ENCODE assay signal across 15 mouse cellular contexts in the genomic region with DNA sequence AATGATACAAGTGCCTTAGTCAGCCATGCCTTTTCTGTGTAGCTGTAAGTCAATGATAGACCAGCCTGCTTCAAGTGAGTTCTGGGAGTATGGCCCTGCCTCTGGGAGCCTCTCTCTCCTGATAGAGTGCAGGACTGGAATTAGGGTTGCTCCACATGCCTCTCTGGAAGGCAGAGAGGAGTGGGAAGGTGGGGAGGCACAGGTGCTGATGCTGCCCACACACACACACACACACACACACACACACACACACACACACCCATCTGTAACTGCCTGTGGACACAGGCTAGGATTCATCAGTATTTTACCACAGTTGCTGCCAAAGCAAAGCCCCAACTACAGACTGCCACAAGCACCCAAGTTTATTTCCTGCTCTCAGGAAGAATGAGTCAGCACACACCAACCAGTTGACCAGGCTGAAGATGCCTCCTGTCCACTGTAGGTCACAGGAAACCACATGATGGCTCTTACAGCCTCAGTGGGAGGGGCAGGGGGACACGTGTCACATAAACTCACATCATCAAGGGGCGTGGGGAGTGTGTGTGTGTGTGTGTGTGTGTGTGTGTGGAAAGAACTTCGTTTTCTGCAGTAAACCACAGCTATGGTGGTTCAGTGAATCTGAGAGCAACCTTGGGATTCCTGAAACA. TPM values are rescaled to one million over a fixed set of nuclear protein-coding genes. Genes with fewer than 3 reads are reported as not detected.
A peak's percentile ranks its signal among the peaks of the same experiment; 100 is the strongest.
DNase-seq lines count a peak whose midpoint lies in the region; ATAC-seq lines count a peak whose summit lies in the region.
"Had no signal": no experiment of that assay in that cellular context is flagged by ENCODE, and none has a peak within 500 bp of the region (broad histone marks: within the 10 kb centered on the region; RNA-seq: fewer than 3 reads in every experiment).

No protein-coding gene starts in this region.

- H3K9me3 ChIP-seq in embryonic facial prominence, embryonic 14.5 days (ENCODE audit: control insufficient read depth, low read length) = no peaks in the 10 kb centered on the region
- H3K9me3 ChIP-seq in embryonic facial prominence, embryonic 10.5 days = no peaks in the 10 kb centered on the region
- H3K9me3 ChIP-seq in intestine, embryonic 16.5 days (ENCODE audit: control insufficient read depth, low read length) = no peaks in the 10 kb centered on the region
- H3K9me3 ChIP-seq: limb, embryonic 10.5 days; stomach, embryonic 15.5 days had no signal

- DNase-seq in embryonic facial prominence, embryonic 14.5 days (ENCODE audit: low spot score) = peak; percentile 14
- no peak for DNase-seq in embryonic facial prominence, embryonic 10.5 days (ENCODE audit: low spot score)
- DNase-seq in 416B (ENCODE audit: low read depth) = peak; percentile 100
- DNase-seq in lung, postnatal 36 days = peak; percentile 58
- no peak for DNase-seq in thymus, adult 18-20 months
- DNase-seq in kidney, adult 11 months = no peak
- DNase-seq: cerebellum, adult 9-11 months; gastrocnemius, adult 2 months; midbrain, embryonic 14.5 days had no signal

- H3K4me1 ChIP-seq in embryonic facial prominence, embryonic 14.5 days (ENCODE audit: control insufficient read depth, insufficient read depth, low read length) = no peaks in the 10 kb centered on the region
- no peaks in the 10 kb centered on the region for H3K4me1 ChIP-seq in embryonic facial prominence, embryonic 10.5 days
- H3K4me1 ChIP-seq in intestine, embryonic 16.5 days (ENCODE audit: control insufficient read depth, insufficient read depth, low read length) = no peaks in the 10 kb centered on the region
- H3K4me1 ChIP-seq: limb, embryonic 10.5 days; stomach, embryonic 15.5 days had no signal

- H3K4me3 ChIP-seq in embryonic facial prominence, embryonic 14.5 days (ENCODE audit: low read depth, low read length) = no peak overlapping the region
- H3K4me3 ChIP-seq in embryonic facial prominence, embryonic 10.5 days = no peak overlapping the region
- no peak overlapping the region for H3K4me3 ChIP-seq in intestine, embryonic 16.5 days (ENCODE audit: low read length)
- H3K4me3 ChIP-seq: gastrocnemius, adult 2 months; limb, embryonic 10.5 days; stomach, embryonic 15.5 days had no signal

- no peak overlapping the region for H3K4me2 ChIP-seq in embryonic facial prominence, embryonic 14.5 days (ENCODE audit: low read depth, low read length)
- H3K4me2 ChIP-seq in intestine, embryonic 16.5 days (ENCODE audit: low read depth, low read length) = no peak overlapping the region
- H3K4me2 ChIP-seq: stomach, embryonic 15.5 days had no signal

- H3K36me3 ChIP-seq in embryonic facial prominence, embryonic 14.5 days (ENCODE audit: control insufficient read depth, insufficient read depth, low read length) = no peaks in the 10 kb centered on the region
- H3K36me3 ChIP-seq in embryonic facial prominence, embryonic 10.5 days (replicated peaks) = no peaks in the 10 kb centered on the region
- no peaks in the 10 kb centered on the region for H3K36me3 ChIP-seq in intestine, embryonic 16.5 days (ENCODE audit: control insufficient read depth, insufficient read depth, low read length)
- H3K36me3 ChIP-seq: limb, embryonic 10.5 days; stomach, embryonic 15.5 days had no signal

- no peaks in the 10 kb centered on the region for H3K27me3 ChIP-seq in embryonic facial prominence, embryonic 14.5 days (replicated peaks; ENCODE audit: control insufficient read depth, insufficient read depth, low read length)
- H3K27me3 ChIP-seq in embryonic facial prominence, embryonic 10.5 days (replicated peaks; ENCODE audit: low read depth, poor library complexity, severe bottlenecking) = no peaks in the 10 kb centered on the region
- no peaks in the 10 kb centered on the region for H3K27me3 ChIP-seq in intestine, embryonic 16.5 days (replicated peaks; ENCODE audit: control insufficient read depth, insufficient read depth, low read length)
- H3K27me3 ChIP-seq: stomach, embryonic 15.5 days had no signal

- no peak for ATAC-seq in embryonic facial prominence, embryonic 14.5 days (ENCODE audit: low read depth)
- peak; percentile 79 for ATAC-seq in common myeloid progenitor, adult 5-6 weeks (replicated peaks; ENCODE audit: low read depth, poor library complexity, severe bottlenecking)
- no peak for ATAC-seq in intestine, embryonic 16.5 days
- ATAC-seq: hindbrain, postnatal 0 days had no signal

- no peak overlapping the region for H3K9ac ChIP-seq in embryonic facial prominence, embryonic 14.5 days (ENCODE audit: low read depth, low read length)
- no peak overlapping the region for H3K9ac ChIP-seq in intestine, embryonic 16.5 days (ENCODE audit: low read depth, low read length)
- H3K9ac ChIP-seq: stomach, embryonic 15.5 days had no signal

- H3K27ac ChIP-seq in embryonic facial prominence, embryonic 14.5 days (replicated peaks; ENCODE audit: low read depth, low read length) = no peak overlapping the region
- H3K27ac ChIP-seq in embryonic facial prominence, embryonic 10.5 days (replicated peaks) = no peak overlapping the region
- H3K27ac ChIP-seq in intestine, embryonic 16.5 days (ENCODE audit: low read length) = no peak overlapping the region
- H3K27ac ChIP-seq: gastrocnemius, adult 2 months; hindbrain, postnatal 0 days; limb, embryonic 10.5 days; stomach, embryonic 15.5 days had no signal

- 53% methylated on average over 3 of the region's 3 CpGs for WGBS in embryonic facial prominence, embryonic 14.5 days
- 68% methylated on average over 3 of the region's 3 CpGs for WGBS in embryonic facial prominence, embryonic 10.5 days
- 56% methylated on average over 3 of the region's 3 CpGs for WGBS in intestine, embryonic 16.5 days

RNA-seq across cellular contexts. Expression of gene Cd300c, which starts 3.7 kb away (rescaled TPM):
- not detected in 2 replicates for polyA plus RNA-seq in embryonic facial prominence, embryonic 14.5 days (2014; fragmentation: Nextera tagmentation; extraction: Ambion mirVana)
- polyA plus RNA-seq in embryonic facial prominence, embryonic 10.5 days (2016; fragmentation: Nextera tagmentation; extraction: Ambion mirVana) = not detected in 2 replicates
- 2.7 TPM in 1 of 2 replicates, not detected in the other for total RNA-seq in common myeloid progenitor, adult 5-6 weeks (2017)
- not detected in 2 replicates for polyA plus RNA-seq in intestine, embryonic 16.5 days (2015; fragmentation: Nextera tagmentation; extraction: Ambion mirVana)
- total RNA-seq: gastrocnemius, adult 2 months; hindbrain, postnatal 0 days had no signal
- polyA plus RNA-seq: hindbrain, postnatal 0 days; limb, embryonic 10.5 days; midbrain, embryonic 14.5 days; stomach, embryonic 15.5 days had no signal

RNA-seq across cellular contexts. Expression of gene Cd300ld, which starts 24.4 kb away (rescaled TPM):
- 0.10 and 0.14 TPM in 2 replicates for polyA plus RNA-seq in embryonic facial prominence, embryonic 14.5 days (2014; fragmentation: Nextera tagmentation; extraction: Ambion mirVana)
- 0.05 and 0.13 TPM in 2 replicates for polyA plus RNA-seq in embryonic facial prominence, embryonic 10.5 days (2016; fragmentation: Nextera tagmentation; extraction: Ambion mirVana)
- total RNA-seq in common myeloid progenitor, adult 5-6 weeks (2017) = 0.55 TPM in 1 of 2 replicates, not detected in the other
- 0.16 and 0.22 TPM in 2 replicates for polyA plus RNA-seq in intestine, embryonic 16.5 days (2015; fragmentation: Nextera tagmentation; extraction: Ambion mirVana)
- polyA plus RNA-seq: limb, embryonic 10.5 days had no signal

RNA-seq across cellular contexts. Expression of gene Cd300lb, which starts 31.1 kb away (rescaled TPM):
- polyA plus RNA-seq in embryonic facial prominence, embryonic 14.5 days (2014; fragmentation: Nextera tagmentation; extraction: Ambion mirVana) = 0.39 and 0.49 TPM in 2 replicates
- polyA plus RNA-seq in embryonic facial prominence, embryonic 10.5 days (2016; fragmentation: Nextera tagmentation; extraction: Ambion mirVana) = 0.10 TPM in 1 of 2 replicates, not detected in the other
- 8.5 and 9.5 TPM in 2 replicates for total RNA-seq in common myeloid progenitor, adult 5-6 weeks (2017)
- 0.23 and 0.33 TPM in 2 replicates for polyA plus RNA-seq in intestine, embryonic 16.5 days (2015; fragmentation: Nextera tagmentation; extraction: Ambion mirVana)
- polyA plus RNA-seq: limb, embryonic 10.5 days had no signal

RNA-seq across cellular contexts. Expression of gene Cd300c2, which starts 36.4 kb away (rescaled TPM):
- 3.2 and 3.5 TPM in 2 replicates for polyA plus RNA-seq in embryonic facial prominence, embryonic 14.5 days (2014; fragmentation: Nextera tagmentation; extraction: Ambion mirVana)
- 0.38 and 0.87 TPM in 2 replicates for polyA plus RNA-seq in embryonic facial prominence, embryonic 10.5 days (2016; fragmentation: Nextera tagmentation; extraction: Ambion mirVana)
- 1.8 TPM in 1 of 2 replicates, not detected in the other for total RNA-seq in common myeloid progenitor, adult 5-6 weeks (2017)
- 2.2 and 3.5 TPM in 2 replicates for polyA plus RNA-seq in intestine, embryonic 16.5 days (2015; fragmentation: Nextera tagmentation; extraction: Ambion mirVana)

RNA-seq across cellular contexts. Expression of gene Cd300ld2, which starts 50.7 kb away (rescaled TPM):
- not detected in 2 replicates for polyA plus RNA-seq in embryonic facial prominence, embryonic 14.5 days (2014; fragmentation: Nextera tagmentation; extraction: Ambion mirVana)
- not detected in 2 replicates for polyA plus RNA-seq in embryonic facial prominence, embryonic 10.5 days (2016; fragmentation: Nextera tagmentation; extraction: Ambion mirVana)
- total RNA-seq in common myeloid progenitor, adult 5-6 weeks (2017) = not detected in 2 replicates
- polyA plus RNA-seq in intestine, embryonic 16.5 days (2015; fragmentation: Nextera tagmentation; extraction: Ambion mirVana) = not detected in 2 replicates
- total RNA-seq: gastrocnemius, adult 2 months; hindbrain, postnatal 0 days had no signal
- polyA plus RNA-seq: hindbrain, postnatal 0 days; large intestine, adult 2 months; limb, embryonic 10.5 days; midbrain, embryonic 14.5 days; stomach, embryonic 15.5 days had no signal

Comparison
In these comparisons a context has a peak if more than half of its experiments do, and no peak if none do; other contexts are left out.
1. DNase-seq: peak in embryonic facial prominence, embryonic 14.5 days (single experiment), 416B (single experiment) and lung, postnatal 36 days (single experiment); none in embryonic facial prominence, embryonic 10.5 days (single experiment), thymus, adult 18-20 months (0 of 2) and kidney, adult 11 months (single experiment).